Mouse (Mus musculus): ENCODE measurements around the gene Lgr4. TPM values are rescaled to one million over a fixed set of nuclear protein-coding genes. Genes with fewer than 3 reads are reported as not detected.

The Lgr4 gene
- total RNA-seq, 2 experiments from 2014 or later = 33.2 to 36.3 TPM

GRCm38 (mm10) chr2:109946426-109946825, 29.0 kb downstream of the Lgr4 start:
- DNase-seq (ENCODE audit: low spot score in 2 of 2) = no peak

DNA sequence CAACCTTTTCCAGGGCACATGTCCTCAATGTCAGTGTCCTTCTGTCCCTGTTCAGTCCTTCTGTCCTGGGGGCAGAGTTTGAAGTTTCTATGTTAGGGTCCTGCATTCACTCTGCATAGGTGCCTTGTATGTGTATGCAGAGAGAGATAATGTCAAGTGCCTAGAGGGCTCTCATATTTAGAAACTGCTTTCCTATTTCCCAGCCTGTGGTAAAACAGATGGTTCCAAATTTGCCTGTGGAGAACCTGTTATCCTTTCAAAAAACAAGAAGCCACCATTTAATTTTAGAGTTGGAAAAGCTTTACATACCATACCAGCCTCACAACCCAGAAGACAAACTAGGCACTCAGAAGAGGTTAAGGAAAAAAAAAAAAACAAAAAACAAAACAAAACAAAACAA, 32.1 kb downstream of the Lgr4 start:
- DNase-seq (ENCODE audit: low spot score in 2 of 2) = no peak

- no peak for DNase-seq (ENCODE audit: low spot score in 2 of 2)
Observed at GRCm38 (mm10) chr2:109950311-109950710, 32.9 kb downstream of the Lgr4 start.

- no peak for DNase-seq (ENCODE audit: low spot score in 2 of 2)
Observed at GRCm38 (mm10) chr2:109951050-109951449, 33.6 kb downstream of the Lgr4 start.

GRCm38 (mm10) chr2:109953048-109953717, 35.7 kb downstream of the Lgr4 start:
- DNase-seq (ENCODE audit: low spot score in 2 of 2) = no peak

- DNase-seq (ENCODE audit: low spot score in 2 of 2) = no peak
Observed at GRCm38 (mm10) chr2:109953893-109954292, 36.4 kb downstream of the Lgr4 start.

- DNase-seq (ENCODE audit: low spot score in 2 of 2) = no peak
Observed at GRCm38 (mm10) chr2:109955060-109955459, 37.6 kb downstream of the Lgr4 start.

DNA sequence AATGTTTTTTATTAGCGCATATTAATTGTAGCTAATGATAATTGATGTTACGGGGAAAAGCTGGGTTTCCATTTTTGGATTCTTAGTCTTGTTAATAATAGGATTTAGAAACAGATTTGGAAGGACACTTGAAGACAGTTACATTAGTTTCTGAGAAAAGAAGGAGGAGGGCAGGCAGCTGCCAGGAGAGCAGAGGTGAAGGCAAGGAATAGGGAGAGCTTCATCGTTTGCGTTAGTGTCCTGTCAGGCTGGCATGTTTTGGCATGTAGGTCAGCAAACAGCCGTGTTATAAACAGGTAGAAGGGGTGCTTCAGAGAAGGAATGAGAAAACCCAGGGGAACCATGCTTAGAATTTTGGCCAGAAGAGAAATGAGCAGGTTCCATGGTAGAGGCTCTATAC, 38.5 kb downstream of the Lgr4 start:
- no peak for DNase-seq (ENCODE audit: low spot score in 2 of 2)

- no peak for DNase-seq (ENCODE audit: low spot score in 2 of 2)
Observed at GRCm38 (mm10) chr2:109956785-109957184, 39.3 kb downstream of the Lgr4 start.

- DNase-seq (ENCODE audit: low spot score in 2 of 2) = peak in 1 of 2 experiments; percentile 26
Observed at GRCm38 (mm10) chr2:109958692-109959406, 41.4 kb downstream of the Lgr4 start.

GRCm38 (mm10) chr2:109959407-109960075, 42.1 kb downstream of the Lgr4 start:
- peak in 1 of 2 experiments; percentile 26 for DNase-seq (ENCODE audit: low spot score in 2 of 2)

GRCm38 (mm10) chr2:109960246-109960645, 42.8 kb downstream of the Lgr4 start:
- DNase-seq (ENCODE audit: low spot score in 2 of 2) = no peak

GRCm38 (mm10) chr2:109961174-109961573, 43.7 kb downstream of the Lgr4 start:
- DNase-seq (ENCODE audit: low spot score in 2 of 2) = no peak

DNA sequence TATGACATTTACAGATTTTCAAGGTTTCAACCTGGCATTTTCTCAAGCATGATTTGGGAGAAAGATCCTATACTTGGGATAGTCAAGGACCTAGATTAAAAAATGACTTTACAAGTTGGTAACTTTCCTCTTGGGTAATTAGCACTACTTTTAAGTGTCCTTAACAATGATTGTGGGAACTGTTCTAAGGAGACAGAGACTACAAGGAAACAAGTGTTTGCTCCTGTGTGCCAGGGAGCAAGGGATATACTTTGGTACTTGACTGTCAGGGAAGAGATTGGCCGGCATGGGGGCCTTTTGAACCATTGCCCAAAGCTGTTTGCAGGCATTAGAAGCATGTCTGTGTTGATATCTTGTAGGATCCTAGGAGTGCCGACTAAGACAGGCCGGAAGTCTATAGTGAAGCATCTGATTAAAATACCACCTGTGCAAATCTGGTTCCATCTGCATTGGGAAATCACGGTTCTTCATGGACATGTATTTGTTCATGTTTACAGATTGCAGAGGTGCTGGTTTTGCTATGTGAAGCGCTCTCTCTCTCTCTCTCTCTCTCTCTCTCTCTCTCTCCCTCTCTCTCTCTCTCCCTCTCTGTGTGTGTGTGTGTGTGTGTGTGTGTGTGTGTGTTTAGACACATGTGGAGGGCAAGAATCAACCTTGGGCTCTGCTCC, 46.3 kb downstream of the Lgr4 start:
- no peak for DNase-seq (ENCODE audit: low spot score in 2 of 2)

- no peak for DNase-seq (ENCODE audit: low spot score in 2 of 2)
Observed at GRCm38 (mm10) chr2:109965753-109966420, 48.4 kb downstream of the Lgr4 start.

- DNase-seq (ENCODE audit: low spot score in 2 of 2) = no peak
Observed at GRCm38 (mm10) chr2:109966863-109967262, 49.4 kb downstream of the Lgr4 start.

DNA sequence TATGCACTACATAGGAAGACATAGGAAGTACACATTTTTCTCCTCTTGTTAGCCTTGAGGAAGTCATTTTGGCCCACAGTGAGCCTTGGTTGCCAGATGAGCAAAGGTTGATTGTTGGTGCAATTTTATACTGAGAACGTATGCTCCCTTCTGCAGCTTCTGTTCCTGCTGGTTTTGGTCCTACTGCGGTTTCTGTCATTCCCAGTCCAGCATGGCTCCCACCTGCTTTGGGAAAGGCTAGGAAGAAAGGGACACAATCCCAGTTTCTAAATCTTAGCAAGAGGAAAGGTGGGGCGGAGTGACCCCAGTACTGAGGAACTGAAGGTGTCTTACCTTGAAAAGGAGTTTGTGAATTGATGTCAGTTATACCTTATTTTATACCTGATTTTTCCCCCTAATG, 51.9 kb downstream of the Lgr4 start:
- no peak for DNase-seq (ENCODE audit: low spot score in 2 of 2)

- DNase-seq (ENCODE audit: low spot score in 2 of 2) = no peak
Observed at GRCm38 (mm10) chr2:109969926-109970532, 52.6 kb downstream of the Lgr4 start.

DNA sequence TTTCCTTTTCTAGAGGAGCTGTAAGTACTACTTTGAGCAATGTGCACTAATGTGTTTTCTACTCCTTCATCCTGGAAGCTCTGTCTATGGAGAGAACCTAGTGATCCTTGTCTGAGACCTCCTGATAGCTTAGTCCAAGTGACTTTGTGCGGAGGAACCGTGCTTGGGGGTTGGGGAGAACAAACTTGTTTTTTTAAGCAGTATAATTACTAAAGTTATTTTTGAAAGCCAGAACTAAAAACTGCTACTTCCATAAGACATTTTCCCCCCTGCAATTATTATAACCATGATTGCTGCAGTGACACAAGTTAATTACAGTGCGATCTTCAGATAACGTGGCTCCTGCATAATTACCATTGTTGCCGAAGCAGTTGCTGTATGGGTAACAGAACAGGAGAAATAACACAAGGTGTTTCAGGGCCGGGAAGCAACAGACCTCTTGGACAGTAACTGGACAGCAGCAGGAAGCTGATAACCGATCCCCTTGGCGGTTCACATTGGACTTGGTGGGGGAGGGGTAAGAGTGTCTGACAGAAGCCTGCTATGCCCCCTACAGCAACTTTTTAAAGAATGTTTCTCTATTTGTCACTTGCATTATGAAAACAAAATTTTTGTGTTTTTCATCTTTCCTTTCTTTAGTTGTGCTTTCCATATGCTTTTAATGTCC, 53.4 kb downstream of the Lgr4 start:
- no peak for DNase-seq (ENCODE audit: low spot score in 2 of 2)

DNA sequence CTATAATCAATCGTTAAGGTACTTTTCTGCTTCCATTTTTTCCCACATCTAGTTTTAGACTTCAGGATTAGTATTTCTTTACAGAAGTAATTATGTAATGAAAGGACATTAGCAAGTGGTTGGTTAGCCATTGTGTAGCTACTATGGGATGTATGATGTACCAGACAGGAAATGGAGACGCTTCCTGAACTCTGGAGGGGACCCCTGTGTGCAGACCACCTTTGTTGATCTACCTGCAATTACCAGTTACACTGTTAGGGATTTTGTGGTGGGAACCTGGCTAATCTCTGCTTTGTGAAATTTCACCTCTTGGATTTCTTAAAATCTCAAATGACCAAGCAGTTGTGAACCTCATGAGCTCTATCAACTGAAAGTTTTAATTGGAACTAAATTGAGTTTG, 54.9 kb downstream of the Lgr4 start:
- DNase-seq (ENCODE audit: low spot score in 2 of 2) = no peak

All from gastrocnemius, postnatal 4 days (tissue).